Mouse (Mus musculus): ENCODE data around the gene Ncr1.
"Not testable (repeated sequence)": the region's sequence is repeated elsewhere in the genome, so short reads cannot be mapped to it uniquely, and the experiment has no call there.

Ncr1 gene

DNA sequence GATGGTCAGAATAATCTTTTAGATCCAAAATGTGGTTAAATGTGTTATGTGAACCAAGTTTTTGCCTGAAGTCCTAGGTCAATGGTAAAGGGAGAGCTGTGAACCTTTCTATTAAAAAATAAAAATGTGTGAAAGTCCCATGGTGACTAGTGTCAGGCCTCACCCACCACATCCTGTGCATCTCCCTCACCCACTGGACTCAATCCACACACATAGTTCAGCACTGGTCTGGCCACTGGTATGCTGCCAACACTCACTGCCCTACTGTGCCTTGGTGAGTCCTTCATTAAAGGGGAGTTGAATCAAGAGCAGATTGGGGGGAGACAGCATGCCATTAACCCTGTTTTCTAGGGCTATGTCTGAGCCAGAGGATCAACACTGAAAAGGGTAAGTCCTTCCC, at the start of gene Ncr1:
Ncr1 (plus strand) TSS at position 216 of the 400 bp plus-strand sequence.
- no peak for DNase-seq (ENCODE audit: low spot score)

GRCm38 (mm10) chr7:4292638-4293037, 44.9 kb upstream of the Ncr1 start:
- DNase-seq (ENCODE audit: low spot score), result no peak

DNA sequence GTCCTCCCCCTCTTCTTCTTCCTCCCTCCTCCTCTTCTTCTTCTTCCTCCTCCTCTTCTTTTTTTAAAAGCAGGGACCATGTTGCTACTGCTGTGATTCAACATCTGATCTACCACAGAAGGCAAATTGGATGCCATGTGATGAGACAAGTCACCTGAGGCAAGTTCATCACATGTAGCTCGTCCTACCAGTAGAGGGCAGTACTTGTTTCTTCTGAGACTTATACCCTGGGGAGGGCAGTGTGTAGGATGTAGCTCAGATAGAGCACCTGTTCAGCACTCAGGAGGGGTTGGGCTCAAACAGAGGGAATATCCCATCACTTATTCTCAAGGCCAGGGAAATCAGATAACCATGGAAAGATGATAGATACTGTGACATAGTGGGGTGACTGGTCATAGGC, 40.3 kb upstream of the Ncr1 start:
- no peak for DNase-seq (ENCODE audit: low spot score)

DNA sequence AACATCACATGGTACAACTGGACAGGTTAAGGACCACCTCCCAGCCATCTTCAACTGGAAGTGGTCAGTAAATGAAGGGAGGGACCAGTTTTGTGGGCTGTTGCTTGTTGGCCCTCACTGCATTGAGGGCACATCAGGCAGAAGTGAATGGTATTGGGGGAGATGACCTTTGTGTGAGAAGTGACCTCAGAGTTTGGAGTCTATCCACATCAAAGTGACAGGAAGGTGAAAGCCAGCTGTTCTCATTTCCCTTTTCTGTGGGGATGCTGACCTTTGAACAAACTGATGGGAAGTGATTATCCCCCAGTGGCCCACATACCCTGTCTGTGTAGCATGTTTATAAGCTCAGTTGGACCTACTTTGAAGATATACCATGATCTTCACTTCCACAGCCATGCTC, 37.4 kb upstream of the Ncr1 start:
- DNase-seq (ENCODE audit: low spot score), result no peak

DNA sequence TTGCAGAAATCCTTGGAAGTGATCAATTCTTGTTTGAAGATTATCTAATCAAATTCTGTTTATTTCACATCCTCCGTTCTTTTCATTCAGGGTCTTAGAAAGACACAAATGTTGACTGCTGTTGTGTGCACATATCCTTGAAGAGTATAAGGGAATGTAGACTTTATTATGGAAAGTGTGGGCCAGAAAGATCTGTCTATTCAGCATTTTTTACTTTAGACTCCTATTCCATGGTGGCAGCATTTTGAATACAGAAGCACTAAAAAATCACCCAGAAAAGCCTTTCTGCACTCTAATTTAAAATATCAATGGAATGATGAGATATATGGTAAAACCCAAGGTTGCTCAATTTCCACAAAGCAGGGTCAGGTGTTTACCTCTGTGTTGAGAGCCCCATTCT, 34.1 kb upstream of the Ncr1 start:
- DNase-seq (ENCODE audit: low spot score), result no peak

DNA sequence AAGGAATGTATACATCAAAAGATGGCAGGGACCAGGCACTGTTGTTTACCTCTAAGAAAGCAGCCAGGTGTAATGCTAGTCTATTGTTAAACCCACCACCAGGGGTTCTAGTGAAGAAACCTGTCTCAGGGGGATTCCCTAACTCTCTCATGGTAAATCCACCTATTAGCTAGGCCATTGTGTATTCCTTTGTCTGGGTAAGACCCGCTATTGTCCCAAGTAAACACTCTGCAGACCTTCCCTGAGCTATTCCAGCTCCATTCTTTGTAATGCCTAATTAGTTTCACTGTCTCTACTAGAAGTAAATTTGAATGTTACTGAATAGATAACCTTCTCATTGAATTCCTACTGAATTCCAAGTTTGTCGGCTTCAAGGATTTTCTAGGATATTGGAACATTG, 24.4 kb upstream of the Ncr1 start:
- not testable (repeated sequence) for DNase-seq (ENCODE audit: low spot score)

DNA sequence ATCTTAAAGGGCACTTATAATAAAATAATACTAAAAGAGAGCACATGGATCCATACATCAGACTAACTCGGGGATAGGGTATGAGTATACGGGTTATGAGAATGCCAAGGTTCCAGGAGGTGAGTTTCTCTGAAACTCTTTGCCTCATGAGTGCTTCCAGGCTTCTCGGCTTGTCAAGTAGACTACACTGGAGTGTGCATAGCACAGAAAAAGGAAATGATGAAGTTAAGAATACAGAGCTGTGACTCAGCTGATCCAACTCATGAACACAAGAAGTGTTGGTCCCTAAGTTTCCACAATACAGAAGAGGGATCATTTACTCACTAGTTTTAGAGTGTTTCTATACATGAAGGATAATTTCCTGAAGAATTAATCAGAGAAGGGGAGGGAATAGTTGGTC, 24.0 kb upstream of the Ncr1 start:
- DNase-seq (ENCODE audit: low spot score), result not testable (repeated sequence)

DNA sequence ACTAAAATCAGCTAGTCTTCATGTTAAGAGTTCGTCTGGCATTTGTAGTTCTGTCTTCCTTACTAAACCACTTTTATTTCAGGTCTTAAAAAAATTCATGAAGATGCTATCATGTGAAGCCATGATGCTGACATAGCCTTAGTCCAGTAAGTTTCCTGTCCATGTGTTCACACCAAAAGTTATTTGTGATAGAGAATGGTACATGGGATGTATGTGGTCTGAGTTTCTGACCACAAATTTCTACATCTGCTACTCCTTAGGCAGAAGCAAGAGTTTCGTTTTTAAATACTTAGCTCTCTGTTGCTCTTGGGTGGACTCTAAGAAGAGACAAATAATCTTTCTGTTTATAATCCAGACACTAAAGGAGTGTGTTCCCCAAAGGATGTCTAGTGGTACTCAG, 14.2 kb upstream of the Ncr1 start:
- no peak for DNase-seq (ENCODE audit: low spot score)

GRCm38 (mm10) chr7:4373521-4373920, 36.0 kb downstream of the Ncr1 start:
- no peak for DNase-seq (ENCODE audit: low spot score)
